Mouse (Mus musculus) erythroid progenitor cell, adult 5-6 weeks (primary cell): ENCODE data around the gene Usp42. TPM values are rescaled to one million over a fixed set of nuclear protein-coding genes. Genes with fewer than 3 reads are reported as not detected.
A peak's percentile ranks its signal among the peaks of the same experiment; 100 is the strongest.

Experiments
- ATAC-seq: replicated peaks from 2 replicates; pipeline ENCODE4 v1.8.0; 2016; ENCODE audit warnings: moderate number of reproducible peaks, mild to moderate bottlenecking, moderate TSS enrichment, inconsistent platforms; ENCODE audit not compliant: poor library complexity, low FRiP score, severe bottlenecking
- total RNA-seq, 2 experiments: library from RNA; stranded (forward) in 1 of 2; stranded (reverse) in 1 of 2; fragments of 150-400 nt in 1 of 2; fragments of 186-747, 209-891 nt in 1 of 2; gene quantifications; 2 replicates each; pipeline versions ENCODE4 v1.2.3 to v1.2.4; 2015 to 2017; ENCODE audit warnings: low replicate concordance in 2 of 2

The Usp42 gene
- total RNA-seq, 2 experiments from 2014 or later = 2.8 to 8.8 TPM

DNA sequence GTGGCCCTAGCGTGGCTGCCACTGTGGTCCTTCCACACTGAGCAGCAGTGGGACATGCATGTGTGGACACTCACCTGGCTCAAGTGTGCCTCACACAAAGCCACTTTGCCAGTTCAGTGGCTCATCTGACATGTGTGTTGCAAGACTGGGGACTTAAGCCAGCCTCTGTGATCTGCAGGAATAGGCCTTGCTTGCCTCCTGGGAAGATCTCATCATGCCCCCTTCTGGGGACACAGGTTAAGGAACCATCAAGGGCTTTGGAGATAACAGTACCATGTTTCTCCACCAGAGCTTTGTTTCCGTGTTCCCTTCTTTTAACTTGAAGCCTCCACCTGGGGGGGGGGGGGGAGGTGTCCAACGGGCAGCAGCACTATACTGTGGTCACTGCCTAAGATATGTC lies 35.8 kb downstream of the Usp42 start:
- no peak for ATAC-seq

DNA sequence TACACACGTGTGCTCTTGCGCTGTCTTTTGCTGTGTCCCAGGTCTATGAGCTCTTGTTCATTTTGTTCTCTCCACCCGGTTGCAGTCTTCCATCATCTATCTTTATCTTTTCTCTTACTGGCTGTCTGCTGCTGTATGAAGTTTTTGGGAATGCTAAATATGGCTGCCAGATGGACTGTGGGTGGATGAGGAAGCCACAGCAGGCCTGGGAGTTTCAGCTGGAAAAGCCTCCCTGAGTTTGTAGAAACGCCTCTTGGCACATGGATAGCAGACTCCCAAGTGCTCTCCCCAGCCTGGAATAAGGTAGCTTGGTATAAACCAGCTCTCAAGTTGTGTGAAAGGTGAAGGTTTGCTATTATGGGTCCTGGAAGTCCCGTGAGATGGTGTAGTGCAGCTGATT lies 41.2 kb downstream of the Usp42 start:
- no peak for ATAC-seq

DNA sequence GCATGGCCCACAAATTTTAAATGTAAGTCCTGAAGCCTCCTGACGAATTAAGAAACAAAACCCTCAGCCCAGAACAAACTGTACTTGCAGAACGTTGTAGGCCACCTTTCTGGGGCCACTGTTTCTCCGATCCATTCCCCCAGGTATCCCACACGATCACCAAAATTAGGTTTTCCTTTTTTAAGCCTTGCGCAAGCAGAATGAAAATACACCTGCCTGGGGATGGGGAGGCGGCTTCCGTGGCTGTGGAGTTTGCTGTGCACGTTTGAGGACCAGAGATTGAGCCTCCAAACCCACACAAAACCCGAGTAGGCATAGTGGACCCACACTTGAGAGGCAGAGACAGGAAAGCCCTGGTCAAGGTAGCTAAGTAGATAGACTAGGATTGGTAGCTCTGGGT lies 41.7 kb downstream of the Usp42 start:
- ATAC-seq = no peak

DNA sequence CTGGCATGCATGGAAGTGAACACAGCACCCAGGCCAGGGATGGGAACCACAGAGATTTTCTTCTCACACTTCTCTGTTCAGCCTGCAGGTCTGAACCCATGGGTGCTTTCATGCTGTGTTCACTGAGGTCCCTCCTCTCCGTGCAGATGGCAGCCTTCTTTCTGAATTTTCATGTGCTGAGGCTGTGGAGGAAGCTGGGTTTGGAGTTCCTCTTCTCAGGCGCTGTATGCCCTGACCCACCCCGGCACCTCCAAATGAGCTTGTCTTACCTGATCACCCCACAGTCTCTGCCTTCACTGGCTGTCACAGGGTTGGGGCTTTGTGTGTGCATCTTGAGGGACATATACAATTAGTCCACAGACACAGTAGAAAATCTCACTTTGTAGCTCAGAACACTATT lies 44.5 kb downstream of the Usp42 start:
- no peak for ATAC-seq

DNA sequence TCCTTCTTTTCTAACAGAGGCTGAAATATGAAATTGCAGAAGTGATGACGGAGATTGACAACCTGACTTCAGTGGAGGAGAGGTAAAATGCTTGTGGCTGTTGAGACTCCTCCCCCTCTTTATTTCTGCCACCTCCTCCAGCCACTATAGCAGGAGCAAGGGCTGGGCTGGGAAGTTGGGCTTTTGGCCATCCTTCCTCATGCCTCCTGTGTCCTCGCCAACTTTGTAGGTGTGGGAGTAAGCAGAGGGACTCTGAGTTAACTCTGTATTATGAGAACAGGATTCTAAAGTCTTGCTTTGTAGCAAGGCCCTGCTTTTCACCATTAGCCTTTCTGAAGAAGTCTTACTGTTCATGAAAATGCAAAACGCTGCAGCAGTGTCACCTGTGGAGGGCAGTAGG lies 45.6 kb downstream of the Usp42 start:
- no peak for ATAC-seq

DNA sequence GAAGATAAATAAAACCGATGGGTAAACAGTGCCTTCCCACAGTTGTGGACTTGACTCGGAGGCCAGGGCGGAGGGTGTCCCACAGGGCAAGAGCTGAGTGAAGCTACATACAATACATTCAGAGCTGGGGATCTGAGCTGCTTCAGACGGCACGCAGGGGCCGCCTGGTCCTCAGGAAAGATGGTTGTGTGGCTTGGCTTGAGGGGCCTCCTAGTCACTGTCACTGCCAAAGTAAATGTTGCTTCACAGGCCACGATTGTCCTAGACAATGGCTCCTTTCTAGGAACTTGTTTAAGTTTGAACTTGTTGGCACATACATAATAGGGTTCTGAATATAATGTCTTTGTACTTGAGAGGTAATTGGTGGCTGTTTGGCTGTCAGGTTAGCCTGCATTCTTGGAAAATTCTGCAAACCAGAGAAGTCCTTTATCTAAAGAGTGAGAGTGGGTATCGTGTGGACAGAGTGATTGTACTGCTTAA lies 47.1 kb downstream of the Usp42 start:
- no peak for ATAC-seq

DNA sequence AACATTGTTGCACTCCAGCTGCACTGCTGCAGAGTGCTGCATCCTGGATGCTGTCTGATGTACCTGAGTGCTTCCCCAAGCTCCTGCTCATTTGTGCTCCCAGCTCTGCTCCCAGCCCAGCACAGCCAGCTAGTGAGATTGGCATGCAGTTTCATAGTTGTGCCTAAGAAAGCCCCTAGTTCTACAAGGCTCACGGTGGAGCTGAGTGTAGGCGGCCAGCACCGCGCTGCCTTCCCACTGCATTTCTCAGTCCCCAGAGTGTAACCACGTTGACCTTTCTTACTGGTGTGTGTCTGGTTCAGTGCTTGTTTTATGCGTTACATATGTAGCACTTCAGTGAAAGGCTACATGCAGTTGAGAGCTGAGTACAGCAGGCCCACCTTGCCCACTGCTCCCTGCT lies 48.4 kb downstream of the Usp42 start:
- ATAC-seq = no peak

DNA sequence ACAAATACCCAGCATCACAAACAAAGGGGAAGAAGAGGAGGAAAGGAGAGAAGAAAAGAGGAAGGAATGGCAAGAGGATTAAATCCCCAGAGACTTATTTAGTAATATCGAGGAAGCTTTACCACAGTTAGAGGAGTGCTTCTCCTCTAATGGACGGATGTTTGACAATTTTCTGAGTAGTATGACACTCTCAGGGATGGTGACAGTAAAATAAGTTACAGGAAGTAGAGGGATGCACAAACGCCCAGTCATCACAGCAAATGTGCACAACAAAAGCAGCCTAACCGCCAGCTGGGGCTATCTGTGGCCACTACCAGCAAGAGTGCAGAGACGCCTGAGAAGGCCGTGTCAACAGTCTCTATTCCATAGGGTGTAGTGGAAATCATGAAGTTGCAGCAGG lies 52.4 kb downstream of the Usp42 start:
- ATAC-seq = no peak

DNA sequence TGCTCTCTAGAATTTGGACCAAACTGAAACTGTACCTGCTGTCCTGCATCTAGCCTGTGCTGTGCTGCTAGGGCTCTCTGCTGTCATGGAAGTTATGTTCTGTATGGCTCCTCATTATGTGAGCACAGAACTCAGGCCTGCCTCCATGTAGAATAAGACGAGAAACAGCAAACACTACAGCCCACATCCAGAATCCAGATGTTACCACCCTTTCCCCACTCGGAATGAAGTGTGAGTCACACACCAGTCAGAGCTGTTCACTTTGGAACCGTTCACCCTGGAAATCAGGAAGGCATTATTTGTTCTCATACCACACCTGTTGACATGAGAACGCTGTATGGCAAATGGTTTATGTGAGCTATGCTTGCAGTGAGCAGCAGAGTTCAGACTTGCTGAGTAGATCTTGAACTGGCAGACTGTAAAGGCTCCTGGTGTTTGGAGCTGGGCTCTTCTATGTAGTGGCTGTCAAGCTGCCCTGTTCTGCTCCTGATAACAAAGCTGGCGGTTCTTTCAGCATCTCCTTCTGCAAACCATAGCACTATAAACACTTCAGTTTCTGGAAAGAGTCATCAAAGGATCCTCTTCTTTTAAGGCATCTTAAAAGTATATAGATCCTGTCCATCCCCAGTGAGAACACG lies 53.3 kb downstream of the Usp42 start:
- peak; percentile 67 for ATAC-seq

DNA sequence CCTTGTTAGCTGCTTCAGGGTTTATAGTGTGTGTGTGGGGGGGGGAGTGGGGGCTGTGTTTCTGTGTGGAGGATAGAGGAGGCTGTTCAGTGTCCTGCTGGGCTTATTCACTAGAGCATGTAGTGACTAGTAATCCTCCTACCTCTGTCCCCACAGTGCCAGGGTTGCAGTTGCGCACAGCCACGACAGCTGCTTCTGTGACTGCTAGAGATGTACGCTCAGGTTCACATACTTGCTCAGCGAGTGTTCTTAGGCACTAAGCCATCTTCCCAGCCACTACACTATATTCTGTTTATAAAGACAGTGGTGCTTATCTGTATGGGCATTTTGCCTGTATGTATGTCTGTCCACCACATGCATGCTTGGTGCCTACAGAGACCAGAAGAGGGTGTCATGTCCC lies 54.7 kb downstream of the Usp42 start:
- ATAC-seq = no peak

DNA sequence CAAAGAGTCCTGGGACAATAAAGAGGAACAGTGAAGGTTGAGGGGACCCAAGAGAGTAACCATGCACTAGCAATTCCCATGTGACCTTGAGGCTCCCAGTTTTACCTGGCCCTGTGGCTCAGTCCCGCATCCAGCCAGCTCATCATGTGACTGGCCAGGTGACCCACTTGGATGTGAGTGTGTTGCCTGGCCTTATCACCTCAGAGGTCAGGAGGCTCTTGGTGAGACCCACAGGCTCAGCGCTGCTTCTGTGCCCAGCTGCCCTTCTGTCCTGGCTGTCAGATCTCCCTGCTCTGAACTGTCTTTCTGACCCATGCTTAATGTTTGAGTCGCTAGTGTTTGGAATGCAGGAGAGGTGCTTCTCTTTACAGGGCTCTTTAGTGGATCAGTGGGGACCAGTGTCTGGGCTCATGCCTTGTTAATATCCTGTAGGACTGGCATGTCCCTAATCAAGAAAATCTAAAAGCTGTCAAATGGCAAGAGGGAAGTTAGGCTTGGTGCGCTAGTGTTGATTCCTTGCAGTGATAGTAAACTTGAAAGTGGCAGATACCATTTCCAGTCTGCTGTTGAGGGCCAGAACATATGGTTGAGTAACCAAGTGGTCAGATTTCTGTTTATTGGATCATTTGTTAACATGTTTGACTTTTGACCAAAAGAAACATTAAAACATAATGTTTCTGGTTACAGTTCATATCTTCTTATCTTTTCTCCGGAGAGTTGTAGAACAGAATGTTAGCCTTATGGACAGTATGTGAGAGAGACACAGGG lies 55.7 kb downstream of the Usp42 start:
- ATAC-seq = no peak

DNA sequence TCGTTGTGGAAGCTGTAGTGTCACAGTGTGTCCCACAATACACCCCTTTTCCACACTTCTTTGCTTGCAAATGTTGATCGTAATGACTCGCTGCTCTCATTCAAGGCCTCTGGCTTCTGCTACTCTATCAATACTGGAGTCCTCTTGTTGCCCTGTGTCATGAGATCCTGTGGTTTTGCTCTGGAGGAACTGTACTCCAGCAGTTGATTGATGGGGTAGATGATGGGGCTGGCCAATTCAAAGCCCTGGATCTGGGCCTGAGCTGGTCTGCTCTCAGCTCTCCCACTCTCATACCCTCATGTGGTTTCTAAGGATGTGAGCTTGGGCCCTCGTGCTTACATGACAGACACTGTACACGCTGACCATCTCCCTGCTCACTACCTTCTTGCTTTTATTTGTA lies 57.5 kb downstream of the Usp42 start:
- no peak for ATAC-seq

DNA sequence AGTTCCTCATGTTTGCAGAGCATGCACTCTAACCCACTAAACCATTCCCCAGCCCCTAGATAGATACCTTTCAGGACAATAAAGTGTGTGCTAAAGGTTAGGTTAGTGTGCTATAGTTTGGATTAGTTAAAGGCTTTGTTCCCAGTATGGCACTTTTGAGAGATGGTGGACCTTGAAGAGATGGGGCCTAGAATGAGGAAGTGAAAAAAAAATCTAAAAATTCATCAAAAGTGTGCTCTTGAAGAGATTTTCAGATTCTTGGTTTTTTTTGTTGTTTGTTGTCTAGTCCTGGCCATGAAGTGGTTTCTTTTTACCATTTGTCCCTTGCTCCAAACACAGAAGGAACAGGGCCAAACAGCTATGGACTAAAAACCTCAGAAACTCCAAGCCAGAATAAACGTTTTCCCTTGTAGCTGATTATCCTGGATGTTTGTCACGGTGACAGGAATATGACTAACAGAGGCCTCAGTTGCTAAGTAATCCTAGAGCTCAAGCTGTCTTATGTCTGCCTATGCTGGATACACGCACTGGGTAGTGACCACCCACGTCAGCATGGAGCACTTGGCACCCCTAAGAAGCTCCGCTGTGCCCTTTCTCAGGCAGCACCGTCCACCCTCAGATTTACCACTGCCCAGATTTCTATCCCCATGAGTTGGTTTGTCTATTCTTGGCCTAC lies 61.2 kb downstream of the Usp42 start:
- ATAC-seq = no peak

DNA sequence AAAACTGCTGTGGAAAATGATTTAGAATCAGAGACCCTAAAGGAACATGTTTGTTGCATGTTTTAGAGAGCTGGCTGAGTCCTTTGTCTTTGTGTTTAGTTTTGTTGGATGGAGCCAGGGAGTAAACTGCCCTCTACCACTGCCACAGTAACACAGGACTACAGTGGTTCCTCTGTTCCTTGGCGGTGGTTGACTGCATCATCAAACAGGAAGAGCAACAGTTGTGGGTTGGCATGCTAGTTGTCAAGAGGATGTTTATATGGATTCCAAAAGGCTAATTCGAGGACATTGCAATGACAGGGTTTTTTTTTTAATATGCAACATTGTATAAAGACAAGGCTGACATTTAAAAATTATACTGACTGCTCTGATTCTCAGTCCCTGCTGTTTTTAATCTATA lies 62.2 kb downstream of the Usp42 start:
- no peak for ATAC-seq

DNA sequence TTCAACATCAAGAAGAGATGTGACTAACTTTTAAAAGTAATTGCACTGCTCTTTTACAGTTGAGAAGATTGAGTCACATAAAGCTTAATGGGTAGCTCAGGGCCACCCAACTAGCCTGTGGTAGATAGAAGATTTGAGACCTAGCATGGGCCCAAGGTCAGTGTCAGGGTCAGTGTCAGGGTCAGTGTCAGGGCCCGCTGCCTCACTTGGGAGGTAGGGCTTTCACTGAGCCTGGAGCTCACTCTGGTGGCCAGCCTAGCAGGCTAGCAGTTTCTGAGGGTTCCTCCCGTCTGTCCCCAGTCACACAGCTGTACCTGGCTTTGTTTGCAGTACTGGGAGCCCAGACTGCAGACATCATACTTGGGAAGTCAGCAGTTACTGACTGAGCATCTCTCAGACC lies 62.7 kb downstream of the Usp42 start:
- no peak for ATAC-seq

DNA sequence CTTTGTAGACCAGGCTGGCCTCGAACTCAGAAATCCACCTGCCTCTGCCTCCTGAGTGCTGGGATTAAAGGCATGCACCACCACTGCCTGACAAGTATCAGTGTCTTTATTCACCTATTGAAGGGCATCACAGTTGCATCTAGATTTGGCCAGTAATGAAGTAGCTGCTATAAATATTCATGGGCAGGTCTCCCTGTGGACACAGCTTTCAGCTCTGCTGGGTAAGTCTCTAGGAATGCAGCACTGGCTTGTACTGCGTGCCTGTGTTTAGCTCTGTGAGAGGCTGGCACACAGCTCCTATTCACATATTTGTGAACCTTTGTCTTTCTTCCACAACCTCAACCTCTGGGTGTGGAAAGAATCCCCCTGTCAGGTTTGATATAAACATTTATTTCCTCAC lies 63.2 kb downstream of the Usp42 start:
- no peak for ATAC-seq

DNA sequence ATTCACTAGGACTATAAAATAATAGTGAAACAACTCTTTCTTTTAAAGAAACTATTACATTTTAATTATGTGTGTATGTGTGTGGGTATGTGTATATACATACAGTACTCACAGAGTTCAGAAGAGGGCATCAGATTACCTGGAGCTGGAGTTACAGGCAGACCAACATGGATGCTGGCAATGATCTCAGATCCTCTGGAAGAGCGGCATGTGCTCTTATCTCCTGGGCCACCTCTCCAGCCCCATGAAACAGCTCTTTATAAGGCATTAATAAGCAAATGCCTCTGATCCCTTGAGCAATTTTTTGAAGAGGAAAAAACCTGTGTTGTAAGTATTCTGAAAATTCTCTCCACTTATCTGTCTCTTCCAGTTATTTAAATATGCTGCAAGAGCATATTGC lies 66.1 kb downstream of the Usp42 start:
- peak; percentile 93 for ATAC-seq

DNA sequence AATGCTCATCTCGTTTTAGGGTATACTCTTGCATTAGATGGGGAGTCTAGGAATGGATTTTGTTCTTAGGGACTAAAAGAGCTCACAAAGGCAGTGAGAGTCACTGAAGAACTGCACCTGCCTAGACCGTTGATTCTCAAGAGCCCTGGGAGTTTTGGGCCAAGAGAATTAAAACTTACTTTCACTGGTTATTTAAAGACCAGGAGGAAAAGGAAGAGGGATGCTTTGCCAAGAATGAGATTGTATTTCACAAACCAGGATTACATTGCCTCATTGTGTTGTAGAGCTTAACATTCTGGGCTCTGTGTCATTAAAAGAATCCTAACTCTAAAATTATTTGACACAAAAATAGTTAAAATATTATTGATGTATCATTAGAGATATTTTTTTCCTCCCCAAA lies 66.5 kb downstream of the Usp42 start:
- ATAC-seq = no peak

DNA sequence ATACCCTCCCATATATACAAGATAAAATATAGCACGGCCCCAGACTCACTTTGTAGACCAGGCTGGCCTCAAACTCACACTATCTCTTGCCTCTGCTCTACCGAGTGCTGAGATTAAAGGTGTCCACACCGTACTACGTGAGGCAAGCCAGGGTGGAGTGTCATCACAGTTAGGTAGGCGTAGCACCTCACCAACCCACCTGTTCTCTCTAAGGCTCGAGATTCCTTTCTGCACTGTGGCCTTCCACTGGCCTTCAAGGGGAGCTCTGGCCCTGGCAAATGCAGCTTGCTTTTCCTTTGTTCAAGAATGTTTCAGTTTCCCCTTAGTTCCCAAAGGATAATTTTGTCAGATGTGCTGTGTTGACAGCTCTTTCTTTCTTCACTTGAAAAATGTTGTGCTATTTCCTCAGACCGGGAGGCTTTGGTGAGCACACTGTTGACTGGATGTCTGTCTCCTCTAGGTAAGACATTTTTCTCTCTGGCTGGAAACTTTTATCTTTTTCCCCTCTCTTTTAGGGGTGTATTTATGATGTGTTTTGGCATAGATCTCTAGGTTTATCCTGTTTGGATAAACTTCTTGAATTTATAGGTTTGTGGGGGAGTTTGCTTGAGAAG lies 68.9 kb downstream of the Usp42 start:
- ATAC-seq = no peak
